Mouse (Mus musculus): ENCODE data around the gene Usp35. TPM values are rescaled to one million over a fixed set of nuclear protein-coding genes. Genes with fewer than 3 reads are reported as not detected.

The Usp35 gene
- polyA plus RNA-seq, 1 experiment = 5.0 TPM

- no peaks in the 10 kb centered on the region for H3K4me1 ChIP-seq (ENCODE audit: control insufficient read depth, insufficient read depth, low read length)
- no peak for TF ChIP-seq POLR2A (IDR thresholded peaks at IDR 0.05; ENCODE audit: low read depth, low read length)
- no peak for TF ChIP-seq CTCF (IDR thresholded peaks at IDR 0.05; ENCODE audit: borderline replicate concordance, insufficient read depth, low read length)
- H3K27ac ChIP-seq (ENCODE audit: insufficient read depth, low read length) = no peak overlapping the region
- no peak overlapping the region for H3K4me3 ChIP-seq (ENCODE audit: insufficient read depth, low read length)
Measured at GRCm38 (mm10) chr7:97336678-97337077, 4.9 kb upstream of the Usp35 start.

- TF ChIP-seq CTCF (IDR thresholded peaks at IDR 0.05; ENCODE audit: borderline replicate concordance, insufficient read depth, low read length) (no peak), POLR2A (IDR thresholded peaks at IDR 0.05; ENCODE audit: low read depth, low read length) (no peak)
- H3K4me1 ChIP-seq (ENCODE audit: control insufficient read depth, insufficient read depth, low read length) = no peaks in the 10 kb centered on the region
- no peak overlapping the region for H3K4me3 ChIP-seq (ENCODE audit: insufficient read depth, low read length)
- no peak overlapping the region for H3K27ac ChIP-seq (ENCODE audit: insufficient read depth, low read length)
Measured at GRCm38 (mm10) chr7:97334406-97334805, 2.6 kb upstream of the Usp35 start.

GRCm38 (mm10) chr7:97333113-97333898 lies 1.5 kb upstream of the Usp35 start:
- TF ChIP-seq POLR2A (IDR thresholded peaks at IDR 0.05; ENCODE audit: low read depth, low read length) (no peak), CTCF (IDR thresholded peaks at IDR 0.05; ENCODE audit: borderline replicate concordance, insufficient read depth, low read length) (no peak)
- no peak overlapping the region for H3K27ac ChIP-seq (ENCODE audit: insufficient read depth, low read length)
- H3K4me1 ChIP-seq (ENCODE audit: control insufficient read depth, insufficient read depth, low read length) = no peaks in the 10 kb centered on the region
- H3K4me3 ChIP-seq (ENCODE audit: insufficient read depth, low read length) = peak overlapping the region; percentile 76

- Histone ChIP-seq H3K27ac (ENCODE audit: insufficient read depth, low read length) (no peak overlapping the region), H3K4me1 (ENCODE audit: control insufficient read depth, insufficient read depth, low read length) (no peaks in the 10 kb centered on the region), H3K4me3 (ENCODE audit: insufficient read depth, low read length) (peak overlapping the region; percentile 76)
- TF ChIP-seq CTCF (IDR thresholded peaks at IDR 0.05; ENCODE audit: borderline replicate concordance, insufficient read depth, low read length) (no peak), POLR2A (IDR thresholded peaks at IDR 0.05; ENCODE audit: low read depth, low read length) (no peak)
Measured at GRCm38 (mm10) chr7:97332667-97333041, 834 bp upstream of the Usp35 start.

GRCm38 (mm10) chr7:97330931-97331645 lies 732 bp downstream of the Usp35 start:
- TF ChIP-seq CTCF (IDR thresholded peaks at IDR 0.05; ENCODE audit: borderline replicate concordance, insufficient read depth, low read length) (no peak), POLR2A (IDR thresholded peaks at IDR 0.05; ENCODE audit: low read depth, low read length) (no peak)
- H3K27ac ChIP-seq (ENCODE audit: insufficient read depth, low read length) = no peak overlapping the region
- peak overlapping the region; percentile 83 for H3K4me3 ChIP-seq (ENCODE audit: insufficient read depth, low read length)
- H3K4me1 ChIP-seq (ENCODE audit: control insufficient read depth, insufficient read depth, low read length) = no peaks in the 10 kb centered on the region

- no peak overlapping the region for H3K4me3 ChIP-seq (ENCODE audit: insufficient read depth, low read length)
- TF ChIP-seq CTCF (IDR thresholded peaks at IDR 0.05; ENCODE audit: borderline replicate concordance, insufficient read depth, low read length) (no peak), POLR2A (IDR thresholded peaks at IDR 0.05; ENCODE audit: low read depth, low read length) (no peak)
- H3K4me1 ChIP-seq (ENCODE audit: control insufficient read depth, insufficient read depth, low read length) = no peaks in the 10 kb centered on the region
- no peak overlapping the region for H3K27ac ChIP-seq (ENCODE audit: insufficient read depth, low read length)
Measured at GRCm38 (mm10) chr7:97329676-97330075, 2.1 kb downstream of the Usp35 start.

- no peaks in the 10 kb centered on the region for H3K4me1 ChIP-seq (ENCODE audit: control insufficient read depth, insufficient read depth, low read length)
- no peak overlapping the region for H3K27ac ChIP-seq (ENCODE audit: insufficient read depth, low read length)
- TF ChIP-seq CTCF (IDR thresholded peaks at IDR 0.05; ENCODE audit: borderline replicate concordance, insufficient read depth, low read length) (no peak), POLR2A (IDR thresholded peaks at IDR 0.05; ENCODE audit: low read depth, low read length) (no peak)
- no peak overlapping the region for H3K4me3 ChIP-seq (ENCODE audit: insufficient read depth, low read length)
Measured at GRCm38 (mm10) chr7:97328891-97329588, 2.8 kb downstream of the Usp35 start.

- TF ChIP-seq CTCF (IDR thresholded peaks at IDR 0.05; ENCODE audit: borderline replicate concordance, insufficient read depth, low read length) = no peak
- no peak for TF ChIP-seq POLR2A (IDR thresholded peaks at IDR 0.05; ENCODE audit: low read depth, low read length)
- no peaks in the 10 kb centered on the region for H3K4me1 ChIP-seq (ENCODE audit: control insufficient read depth, insufficient read depth, low read length)
- no peak overlapping the region for H3K27ac ChIP-seq (ENCODE audit: insufficient read depth, low read length)
- H3K4me3 ChIP-seq (ENCODE audit: insufficient read depth, low read length) = no peak overlapping the region
Measured at GRCm38 (mm10) chr7:97327376-97327775, 4.4 kb downstream of the Usp35 start.

GRCm38 (mm10) chr7:97325156-97325985 lies 6.4 kb downstream of the Usp35 start:
- H3K27ac ChIP-seq (ENCODE audit: insufficient read depth, low read length) = no peak overlapping the region
- no peaks in the 10 kb centered on the region for H3K4me1 ChIP-seq (ENCODE audit: control insufficient read depth, insufficient read depth, low read length)
- TF ChIP-seq CTCF (IDR thresholded peaks at IDR 0.05; ENCODE audit: borderline replicate concordance, insufficient read depth, low read length) (no peak), POLR2A (IDR thresholded peaks at IDR 0.05; ENCODE audit: low read depth, low read length) (no peak)
- no peak overlapping the region for H3K4me3 ChIP-seq (ENCODE audit: insufficient read depth, low read length)

Data from embryonic fibroblast, embryonic 13.5 days (primary cell).